Mouse (Mus musculus): ENCODE measurements around the gene Myl10. TPM values are rescaled to one million over a fixed set of nuclear protein-coding genes. Genes with fewer than 3 reads are reported as not detected.
"Not testable (repeated sequence)": the region's sequence is repeated elsewhere in the genome, so short reads cannot be mapped to it uniquely, and the experiment has no call there.

Gene Myl10
- not detected in 2 replicates for polyA plus RNA-seq (2014; fragmentation: Nextera tagmentation; extraction: Ambion mirVana)

GRCm38 (mm10) chr5:136692784-136693183, at the start of gene Myl10:
Myl10 (plus strand) TSS chr5:136693146.
- H3K9me3 ChIP-seq (ENCODE audit: control insufficient read depth, low read length), result no peaks in the 10 kb centered on the region
- no peak for ATAC-seq (ENCODE audit: insufficient number of reproducible peaks, insufficient read depth, low FRiP score, low read depth)
- 84% methylated on average over 4 of the region's 4 CpGs for WGBS
- no peaks in the 10 kb centered on the region for H3K27me3 ChIP-seq (ENCODE audit: control insufficient read depth, insufficient read depth, low read length)
- H3K36me3 ChIP-seq (ENCODE audit: control insufficient read depth, insufficient read depth, low read length), result no peaks in the 10 kb centered on the region
- no peaks in the 10 kb centered on the region for H3K4me1 ChIP-seq (ENCODE audit: control insufficient read depth in 2 of 2, insufficient read depth in 2 of 2, low read length in 2 of 2)
- no peak within 1 kb of the TSS for H3K9ac ChIP-seq (ENCODE audit: low read length)
- H3K4me2 ChIP-seq (ENCODE audit: low read length), result no peak within 1 kb of the TSS
- no peak within 1 kb of the TSS for H3K27ac ChIP-seq (replicated peaks in 1 of 2; ENCODE audit: control insufficient read depth in 1 of 2, insufficient read depth in 1 of 2, low read depth in 2 of 2, low read length in 2 of 2)
- H3K4me3 ChIP-seq (ENCODE audit: control insufficient read depth in 1 of 2, insufficient read depth in 1 of 2, low read depth in 1 of 2, low read length in 2 of 2), result no peak within 1 kb of the TSS

DNA sequence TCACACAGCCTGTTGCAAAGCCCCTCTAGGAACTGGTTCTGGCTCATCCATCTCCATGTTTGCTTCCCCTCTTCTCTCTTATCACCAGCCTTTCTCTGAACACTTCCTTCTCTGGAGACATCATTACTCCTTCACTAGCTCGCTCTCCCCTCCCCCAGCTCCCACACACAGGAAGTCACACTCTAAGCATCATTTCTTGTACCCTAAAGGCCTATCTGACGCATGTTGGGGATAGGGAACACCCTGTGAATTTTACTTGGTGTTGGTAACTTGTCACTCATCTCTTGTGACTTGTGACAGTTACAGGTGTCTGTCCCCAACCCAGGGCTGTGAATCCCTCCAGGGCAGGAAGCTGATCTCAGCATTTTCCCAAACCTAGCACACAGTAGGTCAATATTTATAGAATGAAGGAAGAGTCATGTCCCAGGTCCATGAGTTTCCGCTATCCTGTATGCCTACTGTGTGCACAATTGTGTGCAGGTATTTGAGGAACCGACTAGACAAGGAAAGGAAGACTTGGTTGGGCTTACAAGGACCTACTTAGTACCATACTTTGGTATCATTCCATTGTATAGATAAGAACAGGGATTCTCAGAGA, 46.1 kb upstream of the Myl10 start:
- no peak overlapping the region for H3K27ac ChIP-seq (replicated peaks in 1 of 2; ENCODE audit: control insufficient read depth in 1 of 2, insufficient read depth in 1 of 2, low read depth in 2 of 2, low read length in 2 of 2)
- no peaks in the 10 kb centered on the region for H3K4me1 ChIP-seq (ENCODE audit: control insufficient read depth in 2 of 2, insufficient read depth in 2 of 2, low read length in 2 of 2)
- WGBS, result 73% methylated on average over 4 of the region's 4 CpGs
- no peaks in the 10 kb centered on the region for H3K27me3 ChIP-seq (ENCODE audit: control insufficient read depth, insufficient read depth, low read length)
- no peak overlapping the region for H3K4me3 ChIP-seq (ENCODE audit: control insufficient read depth in 1 of 2, insufficient read depth in 1 of 2, low read depth in 1 of 2, low read length in 2 of 2)
- no peaks in the 10 kb centered on the region for H3K36me3 ChIP-seq (ENCODE audit: control insufficient read depth, insufficient read depth, low read length)
- H3K9ac ChIP-seq (ENCODE audit: low read length), result no peak overlapping the region
- H3K9me3 ChIP-seq (ENCODE audit: control insufficient read depth, low read length), result no peaks in the 10 kb centered on the region
- H3K4me2 ChIP-seq (ENCODE audit: low read length), result no peak overlapping the region
- ATAC-seq (ENCODE audit: insufficient number of reproducible peaks, insufficient read depth, low FRiP score, low read depth), result no peak

DNA sequence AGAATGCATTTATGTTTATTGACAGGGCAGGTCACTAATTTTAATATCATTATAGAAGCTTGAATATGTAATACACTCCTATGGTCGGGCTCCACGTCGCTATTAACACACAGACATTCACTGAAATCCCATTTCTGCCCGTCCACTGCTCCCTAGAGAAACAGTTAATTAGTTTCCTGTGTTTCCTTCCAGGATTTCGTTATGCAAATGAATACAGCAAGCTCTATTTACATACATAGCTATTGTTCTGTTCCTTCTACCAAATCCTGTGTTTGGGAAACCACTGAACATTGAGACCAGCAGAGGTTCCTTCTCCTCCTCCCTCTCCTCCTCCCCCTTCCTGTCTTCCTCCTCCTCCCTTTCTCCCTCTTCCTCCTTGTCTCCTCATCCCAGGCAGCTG, 43.9 kb upstream of the Myl10 start:
- WGBS, result 73% methylated on average over 5 of the region's 5 CpGs
- no peak for ATAC-seq (ENCODE audit: insufficient number of reproducible peaks, insufficient read depth, low FRiP score, low read depth)
- no peak overlapping the region for H3K9ac ChIP-seq (ENCODE audit: low read length)

DNA sequence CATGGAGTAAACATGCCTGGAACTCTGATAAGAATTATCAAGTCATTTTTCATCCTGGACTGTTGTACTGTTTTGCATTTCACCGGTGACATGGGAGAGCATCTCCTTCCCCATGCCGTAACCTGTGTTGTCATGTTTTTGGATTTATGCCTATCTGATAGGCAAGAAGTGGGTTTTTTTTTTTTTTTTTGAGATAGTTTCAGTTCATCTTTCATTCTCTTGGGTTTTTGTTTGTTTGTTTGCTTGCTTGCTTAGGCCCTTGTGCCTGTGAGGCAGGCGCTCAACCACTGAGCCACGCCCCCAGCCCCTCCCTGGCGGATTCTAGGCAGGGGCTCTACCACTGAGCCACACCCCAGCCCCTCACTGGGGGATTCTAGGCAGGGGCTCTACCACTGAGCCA, 43.3 kb upstream of the Myl10 start:
- 82% methylated on average over 5 of the region's 5 CpGs for WGBS
- no peaks in the 10 kb centered on the region for H3K27me3 ChIP-seq (ENCODE audit: control insufficient read depth, insufficient read depth, low read length)
- no peak overlapping the region for H3K27ac ChIP-seq (replicated peaks in 1 of 2; ENCODE audit: control insufficient read depth in 1 of 2, insufficient read depth in 1 of 2, low read depth in 2 of 2, low read length in 2 of 2)

More for the DNA sequence above, 43.9 kb upstream of the Myl10 start:
- H3K4me2 ChIP-seq (ENCODE audit: low read length), result no peak overlapping the region
- no peaks in the 10 kb centered on the region for H3K9me3 ChIP-seq (ENCODE audit: control insufficient read depth, low read length)
- no peaks in the 10 kb centered on the region for H3K36me3 ChIP-seq (ENCODE audit: control insufficient read depth, insufficient read depth, low read length)
- no peaks in the 10 kb centered on the region for H3K4me1 ChIP-seq (ENCODE audit: control insufficient read depth in 2 of 2, insufficient read depth in 2 of 2, low read length in 2 of 2)
- no peak overlapping the region for H3K4me3 ChIP-seq (ENCODE audit: control insufficient read depth in 1 of 2, insufficient read depth in 1 of 2, low read depth in 1 of 2, low read length in 2 of 2)
- H3K27ac ChIP-seq (replicated peaks in 1 of 2; ENCODE audit: control insufficient read depth in 1 of 2, insufficient read depth in 1 of 2, low read depth in 2 of 2, low read length in 2 of 2), result no peak overlapping the region
- H3K27me3 ChIP-seq (ENCODE audit: control insufficient read depth, insufficient read depth, low read length), result no peaks in the 10 kb centered on the region

DNA sequence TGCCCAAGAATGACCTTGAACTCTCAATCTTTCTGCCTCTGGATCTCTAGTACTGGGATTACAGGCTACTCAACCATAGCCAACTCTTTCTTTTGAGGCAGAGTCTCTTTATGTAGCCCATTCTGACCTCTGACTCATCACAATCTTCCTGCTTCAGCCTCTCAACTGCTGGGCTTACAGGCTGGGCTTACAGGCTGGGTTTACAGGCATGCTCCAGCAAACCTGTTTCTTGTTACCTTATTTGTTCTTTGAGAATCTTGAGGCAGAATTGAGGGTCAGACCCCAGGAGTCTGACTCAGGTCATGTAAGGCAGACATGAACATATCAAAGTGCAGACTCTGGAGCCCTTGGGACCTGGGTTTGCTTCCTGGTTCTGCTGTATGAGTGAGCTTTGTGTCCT, 38.5 kb upstream of the Myl10 start:
- no peaks in the 10 kb centered on the region for H3K9me3 ChIP-seq (ENCODE audit: control insufficient read depth, low read length)

More for the DNA sequence above, 43.3 kb upstream of the Myl10 start:
- H3K9me3 ChIP-seq (ENCODE audit: control insufficient read depth, low read length), result no peaks in the 10 kb centered on the region
- H3K4me3 ChIP-seq (ENCODE audit: control insufficient read depth in 1 of 2, insufficient read depth in 1 of 2, low read depth in 1 of 2, low read length in 2 of 2), result no peak overlapping the region
- H3K4me1 ChIP-seq (ENCODE audit: control insufficient read depth in 2 of 2, insufficient read depth in 2 of 2, low read length in 2 of 2), result no peaks in the 10 kb centered on the region
- no peaks in the 10 kb centered on the region for H3K36me3 ChIP-seq (ENCODE audit: control insufficient read depth, insufficient read depth, low read length)
- ATAC-seq (ENCODE audit: insufficient number of reproducible peaks, insufficient read depth, low FRiP score, low read depth), result no peak
- no peak overlapping the region for H3K9ac ChIP-seq (ENCODE audit: low read length)
- no peak overlapping the region for H3K4me2 ChIP-seq (ENCODE audit: low read length)

DNA sequence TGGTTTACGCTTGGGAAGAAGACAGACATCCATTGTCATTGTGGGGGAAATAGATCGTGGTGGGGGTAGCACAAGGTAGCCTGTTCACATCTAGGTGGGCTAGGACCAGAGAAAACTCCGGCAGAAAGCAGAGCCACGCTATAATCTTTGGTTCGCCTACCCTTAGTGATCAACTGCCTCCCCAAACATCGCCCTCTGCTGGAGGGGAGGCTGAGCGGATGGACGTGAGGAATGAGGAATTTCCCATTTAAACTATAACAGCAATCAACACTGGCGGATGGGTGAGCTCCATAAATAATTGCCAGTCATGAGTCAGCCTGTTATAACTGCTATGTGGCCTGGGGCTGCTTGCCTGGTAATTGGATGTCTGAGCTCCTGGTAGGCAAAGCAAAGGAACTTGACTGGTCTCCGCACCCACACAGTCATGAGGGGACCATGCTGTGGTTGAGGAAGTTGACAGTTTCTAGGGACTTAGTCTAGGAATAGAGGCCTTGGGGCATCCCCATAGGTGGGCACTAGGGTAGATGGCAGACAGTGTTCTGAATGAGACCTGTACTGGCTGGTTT, 36.0 kb upstream of the Myl10 start:
- no peaks in the 10 kb centered on the region for H3K4me1 ChIP-seq (ENCODE audit: control insufficient read depth in 2 of 2, insufficient read depth in 2 of 2, low read length in 2 of 2)

More for the DNA sequence above, 38.5 kb upstream of the Myl10 start:
- Histone ChIP-seq H3K4me3 (ENCODE audit: control insufficient read depth in 1 of 2, insufficient read depth in 1 of 2, low read depth in 1 of 2, low read length in 2 of 2) (no peak overlapping the region), H3K27me3 (ENCODE audit: control insufficient read depth, insufficient read depth, low read length) (no peaks in the 10 kb centered on the region), H3K4me2 (ENCODE audit: low read length) (no peak overlapping the region), H3K4me1 (ENCODE audit: control insufficient read depth in 2 of 2, insufficient read depth in 2 of 2, low read length in 2 of 2) (no peaks in the 10 kb centered on the region), H3K27ac (replicated peaks in 1 of 2; ENCODE audit: control insufficient read depth in 1 of 2, insufficient read depth in 1 of 2, low read depth in 2 of 2, low read length in 2 of 2) (no peak overlapping the region), H3K9ac (ENCODE audit: low read length) (no peak overlapping the region), H3K36me3 (ENCODE audit: control insufficient read depth, insufficient read depth, low read length) (no peaks in the 10 kb centered on the region)
- no peak for ATAC-seq (ENCODE audit: insufficient number of reproducible peaks, insufficient read depth, low FRiP score, low read depth)

DNA sequence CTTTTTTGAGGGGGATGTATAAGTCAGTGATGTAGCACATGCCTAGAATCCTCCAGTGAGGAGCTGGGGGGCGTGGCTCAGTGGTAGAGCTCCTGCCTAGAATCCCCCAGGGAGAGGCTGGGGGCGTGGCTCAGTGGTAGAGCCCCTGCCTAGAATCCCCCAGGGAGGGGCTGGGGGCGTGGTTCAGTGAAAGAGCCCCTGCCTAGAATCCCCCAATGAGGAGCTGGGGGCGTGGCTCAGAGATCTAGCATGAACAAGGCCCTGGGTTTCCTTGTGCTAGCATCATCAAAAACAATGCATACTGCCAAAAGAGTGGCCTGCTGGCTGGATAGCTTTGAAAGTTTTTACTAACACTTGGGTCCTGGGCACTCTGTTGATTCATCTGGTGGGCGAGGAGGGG, 32.2 kb upstream of the Myl10 start:
- H3K27ac ChIP-seq (replicated peaks in 1 of 2; ENCODE audit: control insufficient read depth in 1 of 2, insufficient read depth in 1 of 2, low read depth in 2 of 2, low read length in 2 of 2); H3K9me3 ChIP-seq (ENCODE audit: control insufficient read depth, low read length); H3K27me3 ChIP-seq (ENCODE audit: control insufficient read depth, insufficient read depth, low read length); H3K9ac ChIP-seq (ENCODE audit: low read length); H3K4me3 ChIP-seq (ENCODE audit: control insufficient read depth in 1 of 2, insufficient read depth in 1 of 2, low read depth in 1 of 2, low read length in 2 of 2); H3K4me2 ChIP-seq (ENCODE audit: low read length); ATAC-seq (ENCODE audit: insufficient number of reproducible peaks, insufficient read depth, low FRiP score, low read depth); H3K36me3 ChIP-seq (ENCODE audit: control insufficient read depth, insufficient read depth, low read length); H3K4me1 ChIP-seq (ENCODE audit: control insufficient read depth in 2 of 2, insufficient read depth in 2 of 2, low read length in 2 of 2): not testable (repeated sequence)
- 66% methylated on average over 5 of the region's 5 CpGs for WGBS

More for the DNA sequence above, 36.0 kb upstream of the Myl10 start:
- Histone ChIP-seq H3K4me3 (ENCODE audit: control insufficient read depth in 1 of 2, insufficient read depth in 1 of 2, low read depth in 1 of 2, low read length in 2 of 2) (no peak overlapping the region), H3K36me3 (ENCODE audit: control insufficient read depth, insufficient read depth, low read length) (no peaks in the 10 kb centered on the region), H3K4me2 (ENCODE audit: low read length) (no peak overlapping the region), H3K27me3 (ENCODE audit: control insufficient read depth, insufficient read depth, low read length) (no peaks in the 10 kb centered on the region), H3K9me3 (ENCODE audit: control insufficient read depth, low read length) (no peaks in the 10 kb centered on the region), H3K9ac (ENCODE audit: low read length) (no peak overlapping the region), H3K27ac (replicated peaks in 1 of 2; ENCODE audit: control insufficient read depth in 1 of 2, insufficient read depth in 1 of 2, low read depth in 2 of 2, low read length in 2 of 2) (no peak overlapping the region)
- no peak for ATAC-seq (ENCODE audit: insufficient number of reproducible peaks, insufficient read depth, low FRiP score, low read depth)
- WGBS, result 77% methylated on average over 10 of the region's 10 CpGs

- H3K4me3 ChIP-seq (ENCODE audit: control insufficient read depth in 1 of 2, insufficient read depth in 1 of 2, low read depth in 1 of 2, low read length in 2 of 2), result no peak overlapping the region
- H3K9ac ChIP-seq (ENCODE audit: low read length), result no peak overlapping the region
- H3K9me3 ChIP-seq (ENCODE audit: control insufficient read depth, low read length), result no peaks in the 10 kb centered on the region
- H3K4me2 ChIP-seq (ENCODE audit: low read length), result no peak overlapping the region
- no peaks in the 10 kb centered on the region for H3K4me1 ChIP-seq (ENCODE audit: control insufficient read depth in 2 of 2, insufficient read depth in 2 of 2, low read length in 2 of 2)
- H3K27me3 ChIP-seq (ENCODE audit: control insufficient read depth, insufficient read depth, low read length), result peaks cover 10% of the 10 kb centered on the region; the same call in 1 of the 2 replicates
- H3K27ac ChIP-seq (replicated peaks in 1 of 2; ENCODE audit: control insufficient read depth in 1 of 2, insufficient read depth in 1 of 2, low read depth in 2 of 2, low read length in 2 of 2), result no peak overlapping the region
- no peaks in the 10 kb centered on the region for H3K36me3 ChIP-seq (ENCODE audit: control insufficient read depth, insufficient read depth, low read length)
- ATAC-seq (ENCODE audit: insufficient number of reproducible peaks, insufficient read depth, low FRiP score, low read depth), result no peak
- 78% methylated on average over 10 of the region's 10 CpGs for WGBS
Observed at GRCm38 (mm10) chr5:136662281-136662680, 30.7 kb upstream of the Myl10 start.

Measured in heart, embryonic 14.5 days (tissue).